Mouse (Mus musculus) fibroblast of lung, adult 2 months (primary cell): ENCODE results near the gene Anks1.
"Not testable (repeated sequence)": the region's sequence is repeated elsewhere in the genome, so short reads cannot be mapped to it uniquely, and the experiment has no call there.

ENCODE experiments used
- DNase-seq: peaks from one replicate; pipeline ENCODE4 v3.0.0-alpha.2; 2011; ENCODE audit warnings: low read depth

Gene Anks1

GRCm38 (mm10) chr17:27966508-27967021 lies 57.5 kb downstream of the Anks1 start:
- no peak for DNase-seq

- DNase-seq = no peak
Measured at GRCm38 (mm10) chr17:27967529-27967928, 58.4 kb downstream of the Anks1 start.

- DNase-seq = no peak
Measured at GRCm38 (mm10) chr17:27968033-27968750, 59.1 kb downstream of the Anks1 start.

GRCm38 (mm10) chr17:27968903-27969302 lies 59.8 kb downstream of the Anks1 start:
- no peak for DNase-seq

- no peak for DNase-seq
Measured at GRCm38 (mm10) chr17:27969365-27969764, 60.3 kb downstream of the Anks1 start.

- no peak for DNase-seq
Measured at GRCm38 (mm10) chr17:27969896-27970295, 60.8 kb downstream of the Anks1 start.

- no peak for DNase-seq
Measured at GRCm38 (mm10) chr17:27970305-27970704, 61.2 kb downstream of the Anks1 start.

GRCm38 (mm10) chr17:27971496-27971895 lies 62.4 kb downstream of the Anks1 start:
- peak; percentile 88 for DNase-seq

GRCm38 (mm10) chr17:27973337-27973736 lies 64.2 kb downstream of the Anks1 start:
- no peak for DNase-seq

- no peak for DNase-seq
Measured at GRCm38 (mm10) chr17:27976266-27976665, 67.2 kb downstream of the Anks1 start.

- DNase-seq = no peak
Measured at GRCm38 (mm10) chr17:27977008-27977636, 68.0 kb downstream of the Anks1 start.

- no peak for DNase-seq
Measured at GRCm38 (mm10) chr17:27980391-27980955, 71.4 kb downstream of the Anks1 start.

GRCm38 (mm10) chr17:27981451-27982069 lies 72.5 kb downstream of the Anks1 start:
- no peak for DNase-seq

- not testable (repeated sequence) for DNase-seq
Measured at GRCm38 (mm10) chr17:27982070-27982457, 73.0 kb downstream of the Anks1 start.

- DNase-seq = peak; percentile 65
Measured at GRCm38 (mm10) chr17:27982712-27983266, 73.7 kb downstream of the Anks1 start.

GRCm38 (mm10) chr17:27984421-27984820 lies 75.3 kb downstream of the Anks1 start:
- no peak for DNase-seq

- no peak for DNase-seq
Measured at GRCm38 (mm10) chr17:27986106-27986505, 77.0 kb downstream of the Anks1 start.

- no peak for DNase-seq
Measured at GRCm38 (mm10) chr17:27989807-27990542, 80.9 kb downstream of the Anks1 start.

- no peak for DNase-seq
Measured at GRCm38 (mm10) chr17:27994001-27994944, 85.2 kb downstream of the Anks1 start.

GRCm38 (mm10) chr17:27996320-27996719 lies 87.2 kb downstream of the Anks1 start:
- DNase-seq = no peak
